Mouse (Mus musculus) CH12.LX (cell line): ENCODE results near the gene Acbd7. TPM values are rescaled to one million over a fixed set of nuclear protein-coding genes. Genes with fewer than 3 reads are reported as not detected.

Source experiments
- DNase-seq: peaks from one replicate; pipeline ENCODE4 v3.0.0-alpha.2; 2013; ENCODE audit errors: extremely low read depth
- H3K27ac ChIP-seq: 2 replicates; pipeline ENCODE4 v1.5.1; 2012; ENCODE audit warnings: low read depth, mild to moderate bottlenecking, control low read depth, moderate library complexity; ENCODE audit not compliant: insufficient read depth
- H3K27me3 ChIP-seq: replicated peaks from 2 replicates; pipeline ENCODE3; 2012; ENCODE audit warnings: inconsistent platforms
- H3K36me3 ChIP-seq, 2 experiments: replicated peaks in 1 of 2; 2 replicates each; pipeline versions ENCODE3 to v1.6.1; 2012; ENCODE audit warnings: inconsistent platforms in 1 of 2, low read length in 1 of 2, mild to moderate bottlenecking in 1 of 2, mixed read lengths in 1 of 2, moderate library complexity in 1 of 2; ENCODE audit not compliant: control insufficient read depth in 1 of 2, insufficient read depth in 1 of 2
- H3K4me1 ChIP-seq, 2 experiments: 2 replicates each; pipeline ENCODE4 v1.6.1; 2012; ENCODE audit warnings: inconsistent platforms in 1 of 2, moderate library complexity in 1 of 2; ENCODE audit not compliant: insufficient read depth in 2 of 2, control insufficient read depth in 1 of 2
- H3K4me2 ChIP-seq: 2 replicates; pipeline ENCODE4 v1.6.1; 2012; ENCODE audit warnings: low read depth, mild to moderate bottlenecking, control low read depth; ENCODE audit not compliant: poor library complexity, insufficient read depth, severe bottlenecking
- H3K4me3 ChIP-seq, 3 experiments: fragments of 150-350 bp in 1 of 3; sonication (generic) in 1 of 3; replicated peaks in 1 of 3; 2 replicates each; pipeline versions ENCODE3 to v1.5.1; 2011 to 2012; ENCODE audit warnings: low read depth in 2 of 3, low read length in 2 of 3, mild to moderate bottlenecking in 2 of 3, moderate library complexity in 2 of 3, control low read depth in 1 of 3, improper control_type of control experiment in 1 of 3, inconsistent platforms in 1 of 3, mixed read lengths in 1 of 3; ENCODE audit not compliant: poor library complexity in 1 of 3
- H3K79me2 ChIP-seq: replicated peaks from 2 replicates; pipeline ENCODE4 v1.6.1; 2012; ENCODE audit warnings: mild to moderate bottlenecking, moderate library complexity; ENCODE audit not compliant: control insufficient read depth, poor library complexity, insufficient read depth, severe bottlenecking; ENCODE audit errors: extremely low read depth
- H3K9ac ChIP-seq: 2 replicates; pipeline ENCODE4 v1.6.1; 2012; ENCODE audit warnings: low read depth, mild to moderate bottlenecking, control low read depth, moderate library complexity; ENCODE audit not compliant: insufficient read depth
- H3K9me3 ChIP-seq: replicated peaks from 2 replicates; pipeline ENCODE3; 2012; ENCODE audit warnings: low read length, inconsistent platforms, mixed read lengths
- MAX ChIP-seq: IDR thresholded peaks from 2 replicates; pipeline ENCODE4 v1.6.1; 2011; ENCODE audit warnings: low read length, improper control_type of control experiment
- dilution Hi-C: fragments of 300-500 bp; cut with MboI; formaldehyde crosslinking; loops from 2 replicates; pipeline ENCODE4 v1.14.3; 2020; ENCODE audit warnings: low sequenced_read_pairs; ENCODE audit not compliant: extremely low pct_unique_long_range_greater_than_20kb, extremely low pct_ligation_motif_present
- in situ Hi-C: fragments of 300-500 bp; cut with MboI; formaldehyde crosslinking; loops from 3 replicates; pipeline ENCODE4 v1.14.3; 2019; ENCODE audit warnings: low sequenced_read_pairs, low pct_ligation_motif_present, low pct_unique_long_range_greater_than_20kb, mixed read lengths
- polyA plus RNA-seq: library from polyadenylated mRNA; unstranded; fragments of >175 nt; gene quantifications from 2 replicates; pipeline ENCODE4 v1.2.1, GENCODE M21; 2012; ENCODE audit warnings: low read depth; ENCODE audit not compliant: insufficient read length
- total RNA-seq, 2 experiments: library from RNA; depleted of rRNA; stranded (reverse); fragments of 300-350 nt in 1 of 2; fragments of >200 nt in 1 of 2; gene quantifications; 2 replicates each; pipeline ENCODE4 v1.2.3; 2012 to 2014

The Acbd7 gene
- total and polyA plus RNA-seq, 3 experiments, result 0.30 TPM; not detected in 2

DNA sequence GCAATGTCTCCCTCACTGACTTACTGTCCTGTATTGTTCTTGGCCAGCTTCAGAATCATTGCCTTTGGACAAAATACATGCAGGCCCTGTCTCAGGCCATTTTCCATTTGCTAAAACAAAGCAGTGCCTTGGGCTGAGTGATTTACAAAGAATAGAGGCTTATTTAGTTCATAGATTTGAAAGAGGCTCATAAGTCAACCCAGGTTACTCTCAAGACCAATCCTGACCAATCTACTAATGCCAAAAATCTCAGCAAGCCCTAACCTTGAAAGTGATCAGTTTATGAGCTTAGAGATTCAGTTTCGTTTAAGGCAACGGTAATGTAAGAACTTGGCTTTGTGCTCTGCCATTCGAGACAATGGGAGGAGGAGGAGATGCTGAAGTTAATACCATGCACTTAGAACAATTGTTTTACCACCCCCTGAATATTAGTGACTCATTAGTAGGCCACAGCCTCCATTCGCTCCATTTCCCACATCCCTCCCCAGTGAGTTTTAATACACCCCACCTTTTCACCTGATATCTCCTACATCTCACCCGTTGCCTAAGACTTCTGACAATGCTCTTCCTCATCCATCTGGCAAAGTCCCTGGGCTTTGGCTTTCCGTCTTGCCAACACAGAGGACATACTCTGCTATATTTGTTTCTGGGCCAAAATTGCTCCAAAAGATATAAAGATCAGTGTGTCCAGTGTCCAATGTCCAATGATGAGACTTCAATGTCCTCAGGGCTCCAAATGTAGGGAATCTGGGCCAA lies 51.3 kb downstream of the Acbd7 start:
- no peaks in the 10 kb centered on the region for H3K27me3 ChIP-seq
- H3K36me3 ChIP-seq, result no peaks in the 10 kb centered on the region
- in situ Hi-C loops, result no loop called here
- dilution Hi-C loops, result no loop called here
- no peak for TF ChIP-seq MAX
- TF ChIP-seq, all 38 proteins: peak for 0
- no peaks in the 10 kb centered on the region for H3K9me3 ChIP-seq
- no peak overlapping the region for H3K4me2 ChIP-seq
- H3K79me2 ChIP-seq, result no peaks in the 10 kb centered on the region
- 0 out of 4 replicates have a peak, but pooled peaks cover 0 to 4% of the 10 kb centered on the region in 2 experiments for H3K4me1 ChIP-seq
- no peak overlapping the region for H3K4me3 ChIP-seq
- no peak overlapping the region for H3K27ac ChIP-seq
- H3K9ac ChIP-seq, result no peak overlapping the region
- DNase-seq, result no peak

Other genes with a start within 250 kb of the Acbd7 start
- gene Fam171a1, start 221.9 kb upstream of the Acbd7 start, total RNA-seq (2012; rRNA removed), result 0.50 and 0.59 TPM in 2 replicates
- 1.5 and 1.8 TPM in 2 replicates for gene Fam171a1, start 221.9 kb upstream of the Acbd7 start, total RNA-seq (2014; rRNA removed)
- 2.9 and 3.2 TPM in 2 replicates for gene Fam171a1, start 221.9 kb upstream of the Acbd7 start, polyA plus RNA-seq
- 10.0 and 11.6 TPM in 2 replicates for gene Nmt2, start 52.0 kb upstream of the Acbd7 start, total RNA-seq (2012; rRNA removed)
- 15.8 and 15.9 TPM in 2 replicates for gene Nmt2, start 52.0 kb upstream of the Acbd7 start, total RNA-seq (2014; rRNA removed)
- gene Nmt2, start 52.0 kb upstream of the Acbd7 start, polyA plus RNA-seq, result 15.6 TPM in 2 replicates
- gene Rpp38, start 3.5 kb upstream of the Acbd7 start, total RNA-seq (2012; rRNA removed), result 26.6 and 31.6 TPM in 2 replicates
- gene Rpp38, start 3.5 kb upstream of the Acbd7 start, total RNA-seq (2014; rRNA removed), result 33.7 and 38.9 TPM in 2 replicates
- gene Rpp38, start 3.5 kb upstream of the Acbd7 start, polyA plus RNA-seq, result 25.4 and 27.8 TPM in 2 replicates
- not detected in 2 replicates for gene Olah, start 61.0 kb downstream of the Acbd7 start, total RNA-seq (2012; rRNA removed)
- 0.39 TPM in 1 of 2 replicates, not detected in the other for gene Olah, start 61.0 kb downstream of the Acbd7 start, total RNA-seq (2014; rRNA removed)
- gene Olah, start 61.0 kb downstream of the Acbd7 start, polyA plus RNA-seq, result not detected in 2 replicates
- not detected in 2 replicates for gene Meig1, start 86.5 kb downstream of the Acbd7 start, total RNA-seq (2012; rRNA removed)
- not detected in 2 replicates for gene Meig1, start 86.5 kb downstream of the Acbd7 start, total RNA-seq (2014; rRNA removed)
- not detected in 2 replicates for gene Meig1, start 86.5 kb downstream of the Acbd7 start, polyA plus RNA-seq
- 4.9 and 6.0 TPM in 2 replicates for gene Dclre1c, start 88.0 kb downstream of the Acbd7 start, total RNA-seq (2012; rRNA removed)
- gene Dclre1c, start 88.0 kb downstream of the Acbd7 start, total RNA-seq (2014; rRNA removed), result 7.0 and 8.7 TPM in 2 replicates
- 7.3 and 9.6 TPM in 2 replicates for gene Dclre1c, start 88.0 kb downstream of the Acbd7 start, polyA plus RNA-seq
- 9.6 and 10.9 TPM in 2 replicates for gene Suv39h2, start 138.9 kb downstream of the Acbd7 start, total RNA-seq (2012; rRNA removed)
- 17.3 and 21.0 TPM in 2 replicates for gene Suv39h2, start 138.9 kb downstream of the Acbd7 start, total RNA-seq (2014; rRNA removed)
- 11.4 and 12.4 TPM in 2 replicates for gene Suv39h2, start 138.9 kb downstream of the Acbd7 start, polyA plus RNA-seq
- gene Gm45902, start 176.6 kb downstream of the Acbd7 start, total RNA-seq (2012; rRNA removed), result 3.8 and 4.9 TPM in 2 replicates
- 6.1 and 6.4 TPM in 2 replicates for gene Gm45902, start 176.6 kb downstream of the Acbd7 start, total RNA-seq (2014; rRNA removed)
- gene Gm45902, start 176.6 kb downstream of the Acbd7 start, polyA plus RNA-seq, result 4.9 TPM in 2 replicates
- 88.0 and 104 TPM in 2 replicates for gene Hspa14, start 176.6 kb downstream of the Acbd7 start, total RNA-seq (2012; rRNA removed)
- gene Hspa14, start 176.6 kb downstream of the Acbd7 start, total RNA-seq (2014; rRNA removed), result 131 and 135 TPM in 2 replicates
- gene Hspa14, start 176.6 kb downstream of the Acbd7 start, polyA plus RNA-seq, result 87.4 and 92.4 TPM in 2 replicates
- gene Cdnf, start 176.9 kb downstream of the Acbd7 start, total RNA-seq (2012; rRNA removed), result 0.50 and 1.2 TPM in 2 replicates
- 0.63 and 0.90 TPM in 2 replicates for gene Cdnf, start 176.9 kb downstream of the Acbd7 start, total RNA-seq (2014; rRNA removed)
- 0.59 and 0.63 TPM in 2 replicates for gene Cdnf, start 176.9 kb downstream of the Acbd7 start, polyA plus RNA-seq
- 39.4 and 42.6 TPM in 2 replicates for gene Fam107b, start 234.3 kb downstream of the Acbd7 start, total RNA-seq (2012; rRNA removed)
- gene Fam107b, start 234.3 kb downstream of the Acbd7 start, total RNA-seq (2014; rRNA removed), result 113 and 115 TPM in 2 replicates
- gene Fam107b, start 234.3 kb downstream of the Acbd7 start, polyA plus RNA-seq, result 71.7 and 93.4 TPM in 2 replicates